Mouse (Mus musculus) CH12.LX (cell line): ENCODE results near the gene Usp19. TPM values are rescaled to one million over a fixed set of nuclear protein-coding genes. Genes with fewer than 3 reads are reported as not detected.
A peak's percentile ranks its signal among the peaks of the same experiment; 100 is the strongest.

Experiments used
- DNase-seq: peaks from one replicate; pipeline ENCODE4 v3.0.0-alpha.2; 2013; ENCODE audit errors: extremely low read depth
- H3K27ac ChIP-seq: 2 replicates; pipeline ENCODE4 v1.5.1; 2012; ENCODE audit warnings: low read depth, mild to moderate bottlenecking, control low read depth, moderate library complexity; ENCODE audit not compliant: insufficient read depth
- H3K27me3 ChIP-seq: replicated peaks from 2 replicates; pipeline ENCODE3; 2012; ENCODE audit warnings: inconsistent platforms
- H3K36me3 ChIP-seq, 2 experiments: replicated peaks in 1 of 2; 2 replicates each; pipeline versions ENCODE3 to v1.6.1; 2012; ENCODE audit warnings: inconsistent platforms in 1 of 2, low read length in 1 of 2, mild to moderate bottlenecking in 1 of 2, mixed read lengths in 1 of 2, moderate library complexity in 1 of 2; ENCODE audit not compliant: control insufficient read depth in 1 of 2, insufficient read depth in 1 of 2
- H3K4me1 ChIP-seq, 2 experiments: 2 replicates each; pipeline ENCODE4 v1.6.1; 2012; ENCODE audit warnings: inconsistent platforms in 1 of 2, moderate library complexity in 1 of 2; ENCODE audit not compliant: insufficient read depth in 2 of 2, control insufficient read depth in 1 of 2
- H3K4me2 ChIP-seq: 2 replicates; pipeline ENCODE4 v1.6.1; 2012; ENCODE audit warnings: low read depth, mild to moderate bottlenecking, control low read depth; ENCODE audit not compliant: poor library complexity, insufficient read depth, severe bottlenecking
- H3K4me3 ChIP-seq, 3 experiments: fragments of 150-350 bp in 1 of 3; sonication (generic) in 1 of 3; replicated peaks in 1 of 3; 2 replicates each; pipeline versions ENCODE3 to v1.5.1; 2011 to 2012; ENCODE audit warnings: low read depth in 2 of 3, low read length in 2 of 3, mild to moderate bottlenecking in 2 of 3, moderate library complexity in 2 of 3, control low read depth in 1 of 3, improper control_type of control experiment in 1 of 3, inconsistent platforms in 1 of 3, mixed read lengths in 1 of 3; ENCODE audit not compliant: poor library complexity in 1 of 3
- H3K79me2 ChIP-seq: replicated peaks from 2 replicates; pipeline ENCODE4 v1.6.1; 2012; ENCODE audit warnings: mild to moderate bottlenecking, moderate library complexity; ENCODE audit not compliant: control insufficient read depth, poor library complexity, insufficient read depth, severe bottlenecking; ENCODE audit errors: extremely low read depth
- H3K9ac ChIP-seq: 2 replicates; pipeline ENCODE4 v1.6.1; 2012; ENCODE audit warnings: low read depth, mild to moderate bottlenecking, control low read depth, moderate library complexity; ENCODE audit not compliant: insufficient read depth
- H3K9me3 ChIP-seq: replicated peaks from 2 replicates; pipeline ENCODE3; 2012; ENCODE audit warnings: low read length, inconsistent platforms, mixed read lengths
- BHLHE40 ChIP-seq: IDR thresholded peaks from 2 replicates; pipeline ENCODE4 v1.6.1; 2011; ENCODE audit warnings: mild to moderate bottlenecking, low read depth, low read length, improper control_type of control experiment
- CTCF ChIP-seq, 2 experiments: IDR thresholded peaks in 1 of 2; conservative IDR thresholded peaks in 1 of 2; 2 replicates each; pipeline ENCODE4 v1.5.1; 2011 to 2012; ENCODE audit warnings: low read depth in 2 of 2, low read length in 2 of 2, improper control_type of control experiment in 1 of 2, inconsistent platforms in 1 of 2, mild to moderate bottlenecking in 1 of 2, moderate library complexity in 1 of 2
- ELF1 ChIP-seq: IDR thresholded peaks from 2 replicates; pipeline ENCODE4 v1.6.1; 2014; ENCODE audit warnings: low read depth, mild to moderate bottlenecking, inconsistent platforms, low read length, improper control_type of control experiment
- EP300 ChIP-seq: IDR thresholded peaks from 2 replicates; pipeline ENCODE4 v1.6.1; 2011; ENCODE audit warnings: low read length, improper control_type of control experiment
- ETS1 ChIP-seq: conservative IDR thresholded peaks from 2 replicates; pipeline ENCODE4 v1.6.1; 2012; ENCODE audit warnings: low read depth, mild to moderate bottlenecking, inconsistent platforms, low read length, improper control_type of control experiment, moderate library complexity
- GABPA ChIP-seq: IDR thresholded peaks from 2 replicates; pipeline ENCODE4 v1.6.1; 2012; ENCODE audit warnings: low read depth, low read length, improper control_type of control experiment, inconsistent platforms; ENCODE audit not compliant: insufficient replicate concordance
- HCFC1 ChIP-seq: IDR thresholded peaks from 2 replicates; pipeline ENCODE4 v1.6.1; 2012; ENCODE audit warnings: low read depth, mild to moderate bottlenecking, inconsistent platforms, low read length, improper control_type of control experiment
- IRF4 ChIP-seq: IDR thresholded peaks from 2 replicates; pipeline ENCODE4 v1.6.1; 2014; ENCODE audit warnings: low read depth, mild to moderate bottlenecking, inconsistent platforms, low read length, improper control_type of control experiment
- MAX ChIP-seq: IDR thresholded peaks from 2 replicates; pipeline ENCODE4 v1.6.1; 2011; ENCODE audit warnings: low read length, improper control_type of control experiment
- MEF2A ChIP-seq: IDR thresholded peaks from 2 replicates; pipeline ENCODE4 v1.6.1; 2014; ENCODE audit warnings: low read depth, mild to moderate bottlenecking, inconsistent platforms, low read length, improper control_type of control experiment, borderline replicate concordance
- MYC ChIP-seq: IDR thresholded peaks from 2 replicates; pipeline ENCODE4 v1.6.1; 2011; ENCODE audit warnings: low read depth, mild to moderate bottlenecking, improper control_type of control experiment, low read length
- NELFE ChIP-seq: IDR thresholded peaks from 2 replicates; pipeline ENCODE4 v1.6.1; 2011; ENCODE audit warnings: low read depth, low read length, improper control_type of control experiment
- PAX5 ChIP-seq: IDR thresholded peaks from 2 replicates; pipeline ENCODE4 v1.6.1; 2012; ENCODE audit warnings: low read length, inconsistent platforms, mixed read lengths
- POLR2AphosphoS2 ChIP-seq: IDR thresholded peaks from 2 replicates; pipeline ENCODE4 v1.6.1; 2011; ENCODE audit warnings: low read depth, low read length, improper control_type of control experiment
- RAD21 ChIP-seq: IDR thresholded peaks from 2 replicates; pipeline ENCODE4 v1.6.1; 2011; ENCODE audit warnings: low read depth, mild to moderate bottlenecking, low read length, improper control_type of control experiment, moderate library complexity
- RCOR1 ChIP-seq: conservative IDR thresholded peaks from 2 replicates; pipeline ENCODE4 v1.6.1; 2012; ENCODE audit warnings: low read depth, mild to moderate bottlenecking, inconsistent platforms, low read length, improper control_type of control experiment
- TCF12 ChIP-seq: IDR thresholded peaks from 2 replicates; pipeline ENCODE4 v1.6.1; 2014; ENCODE audit warnings: low read depth, mild to moderate bottlenecking, inconsistent platforms, low read length, improper control_type of control experiment
- USF1 ChIP-seq: IDR thresholded peaks from 2 replicates; pipeline ENCODE4 v1.6.1; 2014; ENCODE audit warnings: low read depth, mild to moderate bottlenecking, inconsistent platforms, low read length, improper control_type of control experiment
- ZMIZ1 ChIP-seq: IDR thresholded peaks from 2 replicates; pipeline ENCODE4 v1.6.1; 2012; ENCODE audit warnings: low read depth, mild to moderate bottlenecking, inconsistent platforms, low read length, improper control_type of control experiment
- ZNF384 ChIP-seq: IDR thresholded peaks from 2 replicates; pipeline ENCODE4 v1.6.1; 2012; ENCODE audit warnings: low read depth, low read length, improper control_type of control experiment, inconsistent platforms
- dilution Hi-C: fragments of 300-500 bp; cut with MboI; formaldehyde crosslinking; loops from 2 replicates; pipeline ENCODE4 v1.14.3; 2020; ENCODE audit warnings: low sequenced_read_pairs; ENCODE audit not compliant: extremely low pct_unique_long_range_greater_than_20kb, extremely low pct_ligation_motif_present
- in situ Hi-C: fragments of 300-500 bp; cut with MboI; formaldehyde crosslinking; loops from 3 replicates; pipeline ENCODE4 v1.14.3; 2019; ENCODE audit warnings: low sequenced_read_pairs, low pct_ligation_motif_present, low pct_unique_long_range_greater_than_20kb, mixed read lengths
- polyA plus RNA-seq: library from polyadenylated mRNA; unstranded; fragments of >175 nt; gene quantifications from 2 replicates; pipeline ENCODE4 v1.2.1, GENCODE M21; 2012; ENCODE audit warnings: low read depth; ENCODE audit not compliant: insufficient read length
- total RNA-seq, 2 experiments: library from RNA; depleted of rRNA; stranded (reverse); fragments of 300-350 nt in 1 of 2; fragments of >200 nt in 1 of 2; gene quantifications; 2 replicates each; pipeline ENCODE4 v1.2.3; 2012 to 2014

Gene Usp19
- total and polyA plus RNA-seq, 3 experiments: 36.5 to 106 (median 69.9) TPM

- H3K36me3 ChIP-seq: peaks cover 19 to 45% of the 10 kb centered on the region in 2 experiments
- peak within 1 kb of the TSS; percentile 85 for H3K9ac ChIP-seq
- no peaks in the 10 kb centered on the region for H3K9me3 ChIP-seq
- peaks cover 10 to 24% of the 10 kb centered on the region in 2 experiments for H3K4me1 ChIP-seq
- dilution Hi-C loops: no loop called here
- H3K27me3 ChIP-seq: no peaks in the 10 kb centered on the region
- peaks cover 21% of the 10 kb centered on the region for H3K79me2 ChIP-seq
- in situ Hi-C loops: no loop called here
- no peak for TF ChIP-seq PAX5
- TF ChIP-seq MEF2A: no peak
- no peak for TF ChIP-seq MAX
- TF ChIP-seq RCOR1: no peak
- TF ChIP-seq EP300: no peak
- TF ChIP-seq NELFE: no peak
- TF ChIP-seq ELF1: no peak
- TF ChIP-seq ZMIZ1: no peak
- no peak for TF ChIP-seq POLR2AphosphoS2
- TF ChIP-seq ZNF384: no peak
- TF ChIP-seq HCFC1: no peak
- TF ChIP-seq CTCF (conservative IDR thresholded peaks at IDR 0.05 in 1 of 2, IDR thresholded peaks at IDR 0.05 in 1 of 2; ENCODE audit: low read depth in 2 of 2, low read length in 2 of 2): no peak
- no peak for TF ChIP-seq TCF12
- TF ChIP-seq IRF4: no peak
- no peak for TF ChIP-seq ETS1
- no peak for TF ChIP-seq BHLHE40
- TF ChIP-seq RAD21: no peak
- TF ChIP-seq USF1: no peak
- TF ChIP-seq GABPA: no peak
- peak within 1 kb of the TSS; percentile 92 for H3K4me2 ChIP-seq
- peak within 1 kb of the TSS; percentile 69 to 84 (median 83) for H3K4me3 ChIP-seq
- H3K27ac ChIP-seq: no peak within 1 kb of the TSS
- DNase-seq: no peak
These were observed 29.2 kb upstream of the Usp19 start, which contains the start of gene Klhdc8b for GRCm38 (mm10) chr9:108461181-108461631. Gene Klhdc8b, minus strand, starts transcription at chr9:108461581.

- peaks cover 10 to 24% of the 10 kb centered on the region in 2 experiments for H3K4me1 ChIP-seq
- peaks cover 19 to 46% of the 10 kb centered on the region in 2 experiments for H3K36me3 ChIP-seq
- H3K9ac ChIP-seq: peak overlapping the region; percentile 85
- no peak overlapping the region for H3K27ac ChIP-seq
- no peak for TF ChIP-seq RCOR1
- TF ChIP-seq IRF4: no peak
- TF ChIP-seq MYC: no peak
- H3K4me3 ChIP-seq: peak overlapping the region; percentile 69 to 84 (median 83)
- in situ Hi-C loops (no loop called here), dilution Hi-C loops (no loop called here)
- H3K4me2 ChIP-seq: peak overlapping the region; percentile 92
- peaks cover 21% of the 10 kb centered on the region for H3K79me2 ChIP-seq
- no peaks in the 10 kb centered on the region for H3K27me3 ChIP-seq
- DNase-seq: no peak
- no peaks in the 10 kb centered on the region for H3K9me3 ChIP-seq
These were observed 28.7 kb upstream of the Usp19 start for GRCm38 (mm10) chr9:108461675-108462074.
